Mouse (Mus musculus): ENCODE measurements around the gene Gucy2c. TPM values are rescaled to one million over a fixed set of nuclear protein-coding genes. Genes with fewer than 3 reads are reported as not detected.

Gene Gucy2c
- polyA plus RNA-seq, 1 experiment from 2014 or later: 0.11 TPM

- H3K36me3 ChIP-seq (ENCODE audit: insufficient read depth, low read length): no peaks in the 10 kb centered on the region
- no peak overlapping the region for H3K27ac ChIP-seq
- no peak overlapping the region for H3K4me2 ChIP-seq (ENCODE audit: low read length)
- H3K9ac ChIP-seq (ENCODE audit: low read depth, low read length): no peak overlapping the region
- ATAC-seq (replicated peaks; ENCODE audit: low FRiP score, low read depth): no peak
- no peaks in the 10 kb centered on the region for H3K9me3 ChIP-seq (replicated peaks; ENCODE audit: low read length)
- no peak for TF ChIP-seq CTCF (IDR thresholded peaks at IDR 0.05; ENCODE audit: low read depth)
- no peak overlapping the region for H3K4me3 ChIP-seq (replicated peaks; ENCODE audit: low read depth, low read length)
- WGBS: 84% methylated on average over 3 of the region's 3 CpGs
- H3K27me3 ChIP-seq (ENCODE audit: insufficient read depth, low read length): no peaks in the 10 kb centered on the region
- DNase-seq (ENCODE audit: low spot score): no peak
- no peaks in the 10 kb centered on the region for H3K4me1 ChIP-seq (replicated peaks; ENCODE audit: insufficient read depth, low read length)
These were observed 79.7 kb downstream of the Gucy2c start for GRCm38 (mm10) chr6:136701878-136702277.

DNA sequence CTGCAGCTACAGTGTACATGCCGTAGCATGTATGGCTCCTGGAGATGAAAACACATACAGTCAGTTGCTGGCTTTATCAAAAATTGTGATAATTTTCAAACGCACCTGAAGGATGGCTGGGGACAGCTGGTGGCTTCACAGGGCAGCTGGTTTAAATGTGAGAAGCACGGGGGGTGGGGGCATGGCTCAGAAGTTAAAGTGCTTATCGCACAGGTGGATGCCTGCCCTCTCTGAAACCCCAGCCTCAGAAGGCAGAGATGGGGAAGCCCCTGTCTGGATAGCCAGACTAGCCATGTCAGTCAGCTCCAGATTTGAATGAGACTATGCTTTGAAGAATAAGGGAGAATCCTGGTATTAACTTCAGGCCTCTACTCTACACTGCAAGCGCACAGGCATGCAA is 80.4 kb downstream of the Gucy2c start:
- Histone ChIP-seq H3K4me3 (replicated peaks; ENCODE audit: low read depth, low read length) (no peak overlapping the region), H3K27ac (no peak overlapping the region), H3K9me3 (replicated peaks; ENCODE audit: low read length) (no peaks in the 10 kb centered on the region), H3K4me2 (ENCODE audit: low read length) (no peak overlapping the region), H3K9ac (ENCODE audit: low read depth, low read length) (no peak overlapping the region), H3K27me3 (ENCODE audit: insufficient read depth, low read length) (no peaks in the 10 kb centered on the region), H3K36me3 (ENCODE audit: insufficient read depth, low read length) (no peaks in the 10 kb centered on the region), H3K4me1 (replicated peaks; ENCODE audit: insufficient read depth, low read length) (no peaks in the 10 kb centered on the region)
- no peak for TF ChIP-seq CTCF (IDR thresholded peaks at IDR 0.05; ENCODE audit: low read depth)
- WGBS: 84% methylated on average over 5 of the region's 5 CpGs
- DNase-seq (ENCODE audit: low spot score) (no peak), ATAC-seq (replicated peaks; ENCODE audit: low FRiP score, low read depth) (no peak)

DNA sequence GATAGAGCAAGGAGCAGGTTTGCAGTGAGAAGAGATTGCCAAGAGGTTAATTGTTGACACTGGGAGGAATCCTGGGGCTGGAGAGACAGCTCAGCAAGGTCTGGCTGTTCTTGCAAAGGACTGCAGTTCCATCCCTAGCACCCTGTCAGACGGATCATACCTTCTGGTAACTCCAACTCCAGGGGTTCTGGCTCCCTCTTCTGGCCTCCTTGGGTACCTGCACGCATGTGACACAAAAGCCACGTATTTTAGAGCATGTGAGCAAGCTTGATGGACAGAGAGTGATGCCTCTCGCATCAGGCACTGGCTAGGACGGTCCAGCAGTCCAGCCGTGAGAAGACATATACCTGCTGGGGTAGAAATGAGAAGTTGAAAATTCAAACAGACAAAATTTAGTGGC is 90.3 kb downstream of the Gucy2c start:
- peak; percentile 36; the same call in 1 of the 2 replicates for TF ChIP-seq CTCF (IDR thresholded peaks at IDR 0.05; ENCODE audit: low read depth)

GRCm38 (mm10) chr6:136690527-136690926 is 91.0 kb downstream of the Gucy2c start:
- Histone ChIP-seq H3K9me3 (replicated peaks; ENCODE audit: low read length) (no peaks in the 10 kb centered on the region), H3K4me2 (ENCODE audit: low read length) (no peak overlapping the region), H3K27ac (no peak overlapping the region), H3K27me3 (ENCODE audit: insufficient read depth, low read length) (no peaks in the 10 kb centered on the region), H3K4me1 (replicated peaks; ENCODE audit: insufficient read depth, low read length) (no peaks in the 10 kb centered on the region), H3K9ac (ENCODE audit: low read depth, low read length) (no peak overlapping the region), H3K4me3 (replicated peaks; ENCODE audit: low read depth, low read length) (no peak overlapping the region), H3K36me3 (ENCODE audit: insufficient read depth, low read length) (no peaks in the 10 kb centered on the region)
- WGBS: 89% methylated on average over 5 of the region's 5 CpGs
- no peak for DNase-seq (ENCODE audit: low spot score)
- no peak for ATAC-seq (replicated peaks; ENCODE audit: low FRiP score, low read depth)
- no peak for TF ChIP-seq CTCF (IDR thresholded peaks at IDR 0.05; ENCODE audit: low read depth)

More for the DNA sequence above, 90.3 kb downstream of the Gucy2c start:
- Histone ChIP-seq H3K27me3 (ENCODE audit: insufficient read depth, low read length) (no peaks in the 10 kb centered on the region), H3K4me2 (ENCODE audit: low read length) (no peak overlapping the region), H3K9ac (ENCODE audit: low read depth, low read length) (no peak overlapping the region), H3K4me1 (replicated peaks; ENCODE audit: insufficient read depth, low read length) (no peaks in the 10 kb centered on the region), H3K27ac (no peak overlapping the region), H3K4me3 (replicated peaks; ENCODE audit: low read depth, low read length) (no peak overlapping the region), H3K9me3 (replicated peaks; ENCODE audit: low read length) (no peaks in the 10 kb centered on the region), H3K36me3 (ENCODE audit: insufficient read depth, low read length) (no peaks in the 10 kb centered on the region)
- DNase-seq (ENCODE audit: low spot score) (no peak), ATAC-seq (replicated peaks; ENCODE audit: low FRiP score, low read depth) (no peak)
- WGBS: 93% methylated on average over 6 of the region's 6 CpGs

- Histone ChIP-seq H3K27me3 (ENCODE audit: insufficient read depth, low read length) (no peaks in the 10 kb centered on the region), H3K4me3 (replicated peaks; ENCODE audit: low read depth, low read length) (no peak overlapping the region), H3K4me1 (replicated peaks; ENCODE audit: insufficient read depth, low read length) (no peaks in the 10 kb centered on the region), H3K27ac (no peak overlapping the region), H3K9me3 (replicated peaks; ENCODE audit: low read length) (no peaks in the 10 kb centered on the region), H3K9ac (ENCODE audit: low read depth, low read length) (no peak overlapping the region), H3K4me2 (ENCODE audit: low read length) (no peak overlapping the region), H3K36me3 (ENCODE audit: insufficient read depth, low read length) (no peaks in the 10 kb centered on the region)
- WGBS: 54% methylated on average over 15 of the region's 15 CpGs
- DNase-seq (ENCODE audit: low spot score) (peak; percentile 19), ATAC-seq (replicated peaks; ENCODE audit: low FRiP score, low read depth) (no peak)
- TF ChIP-seq CTCF (IDR thresholded peaks at IDR 0.05; ENCODE audit: low read depth): no peak
These were observed 91.7 kb downstream of the Gucy2c start for GRCm38 (mm10) chr6:136689790-136690413.

DNA sequence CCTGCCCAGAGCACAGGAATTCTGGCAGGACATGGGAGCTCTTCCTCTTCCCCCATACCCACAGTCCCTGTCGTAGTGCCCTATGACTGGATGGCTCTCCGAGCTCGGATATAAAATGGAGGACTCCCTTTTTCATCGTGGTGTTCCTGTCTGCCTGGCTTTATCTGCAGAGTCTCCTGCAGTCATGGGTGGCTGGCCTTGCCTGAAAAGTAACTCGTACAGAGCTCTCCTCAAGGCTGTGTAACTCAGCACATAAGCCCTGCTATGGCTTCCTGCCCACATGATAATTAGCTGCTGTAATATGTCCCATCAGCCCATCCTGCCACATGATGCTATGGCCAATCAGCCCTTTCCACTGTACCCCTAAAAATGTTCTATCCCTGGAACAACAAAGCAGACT is 96.1 kb downstream of the Gucy2c start:
- Histone ChIP-seq H3K9me3 (replicated peaks; ENCODE audit: low read length) (no peaks in the 10 kb centered on the region), H3K4me2 (ENCODE audit: low read length) (0 out of 2 replicates have a peak overlapping the region, but pooled peaks have one; percentile 26), H3K4me1 (replicated peaks; ENCODE audit: insufficient read depth, low read length) (no peaks in the 10 kb centered on the region), H3K36me3 (ENCODE audit: insufficient read depth, low read length) (no peaks in the 10 kb centered on the region), H3K27me3 (ENCODE audit: insufficient read depth, low read length) (no peaks in the 10 kb centered on the region), H3K27ac (no peak overlapping the region), H3K9ac (ENCODE audit: low read depth, low read length) (no peak overlapping the region), H3K4me3 (replicated peaks; ENCODE audit: low read depth, low read length) (no peak overlapping the region)
- ATAC-seq (replicated peaks; ENCODE audit: low FRiP score, low read depth): 0 out of 2 replicates have a peak, but pooled peaks have one; percentile 36
- 51% methylated on average over 5 of the region's 5 CpGs for WGBS
- no peak for DNase-seq (ENCODE audit: low spot score)
- TF ChIP-seq CTCF (IDR thresholded peaks at IDR 0.05; ENCODE audit: low read depth): no peak
